Mouse (Mus musculus): ENCODE measurements around the gene Alox12b.

Alox12b gene

DNA sequence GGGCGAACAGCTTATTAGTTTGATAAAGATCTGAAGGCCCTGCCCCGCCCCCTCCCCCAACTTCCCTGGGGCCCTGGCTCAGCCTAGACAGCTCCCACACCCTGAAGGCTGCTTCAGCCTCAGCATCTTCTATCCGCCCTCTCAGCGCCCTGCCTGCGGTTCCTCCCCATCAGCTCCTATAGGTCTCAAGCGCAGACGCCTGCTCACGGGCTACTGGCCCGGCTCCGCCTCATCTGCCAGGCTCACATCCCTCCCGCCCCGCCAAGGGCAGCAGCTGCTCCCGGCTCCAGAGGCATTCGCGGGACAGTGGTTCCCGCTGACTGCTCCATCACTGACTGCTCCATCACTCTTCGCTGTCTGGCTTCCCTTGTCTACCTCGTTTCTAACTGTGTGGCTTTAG lies at the start of gene Alox12b:
Gene Alox12b (plus strand): TSS at position 190 of the 400 bp plus-strand sequence.
- in situ Hi-C loops (cut with MboI, MseI) = no loop called here

DNA sequence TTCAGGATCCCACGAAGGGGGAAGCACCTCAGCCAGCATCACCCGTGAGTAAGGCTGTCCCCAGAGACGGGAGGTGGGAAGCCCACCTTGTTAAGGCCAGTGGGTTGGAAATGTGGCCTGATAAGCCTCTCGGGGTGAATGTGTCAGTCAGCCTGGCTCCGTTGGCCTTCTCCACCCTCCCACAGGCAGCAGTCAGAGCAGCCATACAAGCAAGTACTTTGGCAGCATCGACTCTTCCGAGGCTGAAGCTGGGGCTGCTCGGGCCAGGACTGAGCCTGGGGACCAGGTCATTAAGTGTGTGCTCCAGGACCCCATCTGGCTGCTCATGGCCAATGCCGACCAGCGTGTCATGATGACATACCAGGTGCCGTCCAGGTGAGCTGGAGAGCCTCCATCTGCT lies 49.1 kb upstream of the Alox12b start:
- in situ Hi-C loops (cut with MboI, MseI) = loop anchor here in 1 of 2 experiments (10.0 kb wide), 1 partner anchor 907 kb away; the partner anchor contains the start of genes Acadvl and Dlg4

DNA sequence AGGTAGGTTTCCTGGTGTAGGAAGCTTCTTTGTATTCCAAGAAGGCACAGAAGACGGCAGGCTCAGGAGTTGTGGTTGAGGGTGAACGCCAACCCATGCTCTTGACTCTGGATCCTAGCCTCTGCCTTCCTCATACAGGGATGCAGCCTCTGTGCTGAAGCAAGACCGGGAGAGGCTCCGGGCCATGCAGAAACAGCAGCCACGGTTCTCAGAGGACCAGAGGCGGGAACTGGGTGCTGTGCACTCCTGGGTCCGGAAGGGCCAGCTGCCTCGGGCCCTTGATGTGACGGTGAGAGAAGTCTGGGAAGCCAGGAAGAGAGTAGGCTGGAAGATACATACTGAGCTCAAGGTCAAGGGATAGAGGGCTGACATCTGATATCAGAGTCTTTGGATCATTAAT lies 48.6 kb upstream of the Alox12b start:
- in situ Hi-C loops (cut with MboI, MseI) = loop anchor here in 1 of 2 experiments (10.0 kb wide), 1 partner anchor 907 kb away; the partner anchor contains the start of genes Acadvl and Dlg4

DNA sequence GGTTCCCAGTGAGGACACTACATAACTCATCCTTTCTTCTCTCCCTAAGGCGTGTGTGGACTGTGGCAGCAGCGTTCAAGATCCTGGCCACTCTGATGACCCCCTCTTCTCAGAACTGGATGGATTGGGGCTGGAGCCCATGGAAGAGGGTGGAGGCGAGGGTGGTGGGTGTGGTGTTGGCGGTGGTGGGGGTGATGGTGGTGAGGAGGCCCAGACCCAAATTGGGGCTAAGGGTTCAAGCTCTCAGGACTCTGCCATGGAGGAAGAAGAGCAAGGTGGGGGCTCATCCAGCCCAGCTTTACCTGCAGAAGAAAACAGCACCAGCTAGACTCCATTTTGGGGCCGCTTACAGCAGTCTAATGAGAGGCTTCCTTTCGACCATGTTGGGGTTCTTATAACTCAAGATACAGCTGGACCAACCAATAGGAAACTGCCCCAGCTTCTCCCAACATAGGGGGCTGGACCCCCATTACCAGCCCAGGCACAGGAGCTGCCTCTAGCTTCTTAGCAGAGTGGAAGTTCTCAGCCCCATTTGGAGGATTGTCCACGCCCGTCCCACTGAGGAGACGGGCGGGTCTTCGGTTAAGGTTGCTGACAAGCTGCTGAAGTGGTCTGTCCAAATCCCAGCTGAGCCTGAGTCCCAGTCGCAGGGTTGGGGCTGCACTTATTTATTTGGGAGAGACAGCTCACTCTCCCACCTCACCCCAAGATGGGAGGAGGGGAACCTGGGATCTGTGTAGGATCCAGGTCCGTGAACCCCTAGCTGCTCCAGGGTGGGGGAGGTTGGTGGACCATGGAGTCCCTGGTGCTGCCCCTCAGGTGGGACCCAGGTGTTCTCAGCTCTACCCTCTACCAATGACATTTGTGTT lies 47.5 kb upstream of the Alox12b start:
- in situ Hi-C loops (cut with MboI, MseI) = loop anchor here in 1 of 2 experiments (10.0 kb wide), 1 partner anchor 906 kb away; the partner anchor contains the start of genes Acadvl and Dlg4

DNA sequence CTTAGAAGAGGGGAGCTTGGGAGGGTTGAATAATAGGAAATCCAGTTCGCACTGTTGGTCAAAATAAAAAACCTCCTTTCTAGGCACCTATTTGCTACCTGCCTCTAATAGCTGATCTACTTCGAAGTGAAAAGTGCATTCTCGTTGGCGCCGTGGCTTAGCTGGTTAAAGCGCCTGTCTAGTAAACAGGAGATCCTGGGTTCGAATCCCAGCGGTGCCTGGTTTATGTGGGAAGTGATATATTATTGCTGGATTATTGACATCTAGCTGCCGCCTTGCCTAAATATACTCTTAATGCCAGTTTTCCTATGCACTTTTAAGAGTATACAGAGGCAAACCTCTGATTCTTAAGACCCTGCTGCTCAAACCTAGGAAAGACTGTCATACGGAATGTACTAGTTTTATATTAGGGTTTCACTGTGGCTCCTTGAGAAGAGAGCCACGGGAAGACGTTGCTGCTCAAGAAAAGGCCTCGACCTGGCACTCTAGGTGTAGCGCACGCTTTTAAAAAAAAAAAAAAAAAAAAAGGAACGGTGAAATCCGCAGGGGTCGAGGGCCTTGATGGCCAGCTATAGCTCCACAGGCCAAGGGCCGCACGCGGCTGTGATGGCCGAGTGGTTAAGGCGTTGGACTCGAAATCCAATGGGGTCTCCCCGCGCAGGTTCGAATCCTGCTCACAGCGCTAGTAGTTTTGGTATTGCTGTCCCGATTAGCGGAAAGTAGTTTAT lies 46.3 kb upstream of the Alox12b start:
- in situ Hi-C loops (cut with MboI, MseI) = no loop called here

DNA sequence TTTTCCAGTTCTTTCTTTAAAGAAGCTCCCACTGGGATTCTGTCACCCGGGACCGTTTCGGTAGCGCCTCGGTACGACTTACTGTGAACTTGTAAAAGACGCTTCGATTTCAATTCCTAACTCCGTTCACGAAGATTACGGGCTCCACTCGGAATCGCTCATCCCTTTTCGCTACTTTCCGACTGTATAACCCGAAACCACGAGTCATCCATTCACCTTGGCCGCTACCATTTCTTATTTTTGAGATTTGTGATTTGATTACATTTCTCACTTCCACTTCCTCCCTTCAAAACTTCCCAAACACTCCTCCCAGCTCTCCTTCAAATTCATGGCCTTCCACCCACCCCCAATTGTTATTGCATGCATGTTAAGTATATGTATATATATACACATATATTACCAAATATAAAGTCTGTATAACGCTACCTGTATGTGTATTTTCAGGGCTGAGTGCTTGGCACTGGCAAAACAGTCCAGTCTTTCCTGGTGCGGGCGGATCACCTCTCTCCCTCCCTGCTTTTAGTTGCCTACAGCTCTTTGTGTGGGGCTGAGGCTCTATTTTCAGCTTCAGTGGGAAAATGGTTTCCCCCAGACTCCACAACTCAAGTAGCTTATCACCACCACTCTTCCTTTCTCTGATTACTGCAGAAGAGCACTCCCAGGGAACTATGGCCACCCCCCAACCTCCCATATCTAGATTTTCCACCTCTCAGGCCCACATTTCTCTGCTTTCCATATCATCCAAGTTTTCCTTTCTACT lies 45.6 kb upstream of the Alox12b start:
- in situ Hi-C loops (cut with MboI, MseI) = no loop called here

DNA sequence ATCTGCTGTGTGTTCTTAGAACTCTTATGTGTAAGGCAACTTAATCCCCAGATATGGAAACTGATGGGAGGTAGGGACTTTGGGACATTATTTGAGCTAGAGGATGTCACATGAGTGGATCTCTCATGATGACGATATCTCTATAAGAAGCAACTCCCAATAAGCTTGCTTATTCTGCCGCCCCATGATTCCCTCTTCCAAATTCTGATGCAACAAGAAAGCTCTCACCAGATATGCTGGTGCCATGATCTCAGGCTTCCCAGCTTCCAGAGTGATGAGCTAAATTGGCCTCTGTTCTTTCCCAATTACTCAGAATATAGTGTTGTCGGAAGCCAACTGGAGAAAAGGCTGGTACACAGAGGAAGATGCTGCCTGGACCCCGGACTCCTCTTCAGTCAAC lies 44.9 kb upstream of the Alox12b start:
- in situ Hi-C loops (cut with MboI, MseI) = no loop called here

DNA sequence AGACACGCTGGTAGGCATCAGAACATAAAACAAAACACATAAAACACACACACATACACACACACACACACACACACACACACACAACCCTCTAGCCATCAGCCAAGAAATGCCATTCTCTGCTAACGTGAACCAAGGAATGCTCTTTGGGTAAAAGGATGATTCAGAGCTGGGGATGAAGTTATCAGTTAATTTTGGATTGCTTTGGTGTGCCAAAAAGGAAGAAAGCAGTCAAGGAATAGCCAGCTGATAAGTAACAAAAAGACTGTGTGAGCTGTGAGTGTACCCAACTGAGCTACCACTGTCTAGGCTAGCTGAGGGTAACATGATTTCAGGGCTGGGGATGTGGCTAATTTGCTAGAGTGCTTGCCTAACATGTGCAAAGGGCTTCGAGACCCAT lies 42.8 kb upstream of the Alox12b start:
- in situ Hi-C loops (cut with MboI, MseI) = no loop called here

DNA sequence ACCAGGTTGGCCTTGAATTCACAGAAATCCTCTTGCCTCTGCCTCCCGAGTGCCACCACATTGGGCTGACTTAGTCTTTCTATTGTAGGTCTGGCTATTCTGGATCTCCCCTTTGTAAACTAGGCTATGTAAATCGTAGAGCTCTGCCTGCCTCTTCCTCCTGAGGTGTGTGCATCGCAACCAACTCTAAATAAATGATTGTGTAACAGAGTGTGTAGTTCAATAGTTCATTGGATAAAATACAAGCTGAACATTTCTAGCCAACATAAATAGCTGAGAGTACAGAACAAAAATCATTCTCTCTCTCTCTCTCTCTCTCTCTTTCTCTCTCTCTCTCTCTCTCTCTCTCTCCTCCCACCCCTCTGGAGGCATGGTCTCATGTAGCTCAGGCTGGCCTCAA lies 42.2 kb upstream of the Alox12b start:
- in situ Hi-C loops (cut with MboI, MseI) = no loop called here

DNA sequence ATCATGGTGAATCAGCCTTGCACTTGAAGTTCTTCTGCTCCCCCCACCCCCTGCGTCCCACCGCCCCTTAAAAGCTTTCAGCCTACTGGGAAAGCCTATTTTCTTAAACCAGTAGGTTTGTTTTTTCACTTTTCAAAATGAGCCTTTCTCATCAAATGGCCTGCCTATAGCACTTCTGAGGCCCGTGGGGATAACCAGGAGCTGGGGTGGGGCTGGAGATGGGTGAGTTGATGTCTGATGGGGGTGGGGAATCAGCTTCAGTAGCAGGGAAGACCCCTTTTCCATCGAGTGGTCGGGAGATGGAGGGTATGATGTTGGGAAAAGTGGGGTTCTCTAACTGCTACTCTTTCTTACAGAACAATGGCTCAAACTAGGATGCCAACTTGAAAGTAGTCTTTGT lies 39.9 kb upstream of the Alox12b start:
- in situ Hi-C loops (cut with MboI, MseI) = no loop called here

DNA sequence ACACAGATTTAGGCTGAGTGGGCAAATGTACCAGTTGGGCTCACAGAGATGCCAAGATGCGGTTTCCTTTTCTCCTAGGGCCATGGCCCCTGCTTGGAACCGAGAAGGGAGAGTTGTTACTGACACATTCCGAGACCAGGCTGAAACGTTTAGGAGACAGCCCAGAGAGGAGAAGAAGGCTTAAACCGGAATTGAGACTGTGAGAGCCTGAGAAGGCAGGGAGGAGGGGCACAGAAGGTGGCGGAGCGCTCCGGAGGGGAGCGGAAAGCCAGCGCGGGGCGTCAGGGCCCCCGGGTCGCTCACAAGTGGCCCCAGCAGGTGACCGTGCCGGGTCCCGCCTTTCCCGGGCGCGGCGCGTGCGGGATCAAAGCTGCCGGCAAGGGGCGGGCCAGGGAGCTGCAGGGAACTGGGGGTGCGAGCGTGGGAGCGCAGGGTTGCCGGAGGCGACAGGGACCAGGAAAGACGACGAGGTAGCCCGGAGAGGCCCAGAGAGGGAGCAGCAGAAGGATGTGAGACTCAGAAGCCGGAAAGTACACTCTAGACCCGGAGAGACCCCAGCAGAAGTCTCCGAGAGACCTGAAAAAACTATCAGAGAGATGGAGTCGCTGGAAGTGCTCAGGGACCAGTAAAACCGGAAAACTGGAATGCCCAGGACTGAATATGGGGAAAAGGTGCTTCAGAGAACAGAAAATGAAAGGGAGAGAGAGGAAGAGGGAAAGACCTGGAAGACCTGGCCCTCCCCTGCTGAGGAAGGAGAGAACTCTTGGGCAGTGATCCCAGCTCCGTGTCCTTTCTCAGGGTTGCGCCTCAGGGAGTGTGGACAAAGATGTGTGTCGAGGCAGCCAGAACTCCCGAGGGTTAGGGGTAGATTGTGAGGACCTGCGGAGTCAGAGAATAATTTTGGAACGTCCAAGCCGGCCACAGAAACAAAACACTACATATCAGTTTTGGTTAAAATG lies 38.8 kb upstream of the Alox12b start:
- in situ Hi-C loops (cut with MboI, MseI) = no loop called here

DNA sequence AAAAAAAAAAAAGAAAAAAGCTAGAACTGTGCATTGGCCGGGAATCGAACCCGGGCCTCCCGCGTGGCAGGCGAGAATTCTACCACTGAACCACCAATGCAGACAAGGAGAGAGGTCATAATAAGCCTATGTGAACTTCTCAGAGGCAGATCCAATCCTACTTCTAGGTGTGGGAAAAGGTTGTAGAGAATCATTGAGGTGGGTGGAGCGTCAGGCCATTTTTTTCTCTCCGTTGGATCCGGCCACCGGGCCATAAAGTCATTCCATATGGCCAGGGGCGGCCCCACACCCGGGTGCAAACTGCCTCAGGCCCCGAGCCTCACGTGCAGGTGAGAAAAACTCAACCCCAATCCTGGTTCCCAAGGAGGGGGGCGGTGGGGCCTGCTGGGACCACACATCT lies 38.0 kb upstream of the Alox12b start:
- in situ Hi-C loops (cut with MboI, MseI) = no loop called here

DNA sequence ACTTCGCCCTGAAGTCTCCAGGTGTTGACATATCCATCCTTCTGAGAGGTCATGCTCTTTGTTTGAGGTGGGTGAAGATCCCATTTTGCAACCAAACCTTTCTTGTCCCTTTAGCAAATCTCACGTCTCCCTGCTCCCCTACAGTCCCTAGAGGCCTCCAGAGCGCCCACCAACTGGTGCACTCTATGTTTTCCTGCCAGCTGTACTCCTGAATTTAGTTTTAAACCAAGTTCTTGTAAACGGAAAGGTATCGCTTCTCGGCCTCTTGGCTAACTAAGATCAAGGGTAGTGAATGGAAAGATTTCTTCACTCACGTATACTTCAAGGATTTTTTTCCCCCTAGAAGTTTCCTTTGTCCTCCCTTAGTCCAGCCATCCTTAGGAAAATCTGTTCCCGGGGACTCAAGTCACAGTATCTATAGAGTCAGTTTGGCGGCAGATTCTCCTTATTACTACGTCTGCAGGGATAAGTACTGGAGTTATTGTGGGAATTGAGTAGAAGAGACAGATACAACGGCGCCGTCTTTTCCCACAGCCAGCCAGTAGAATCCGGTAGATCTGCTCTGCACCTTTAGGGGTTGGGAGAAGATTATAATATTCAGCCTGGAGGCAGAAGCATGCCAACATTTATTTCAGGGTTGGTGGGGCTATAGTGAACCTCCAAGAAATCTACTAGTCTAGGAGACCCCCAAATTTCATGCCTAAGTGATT lies 37.2 kb upstream of the Alox12b start:
- in situ Hi-C loops (cut with MboI, MseI) = loop anchor here (5.0 to 10.0 kb wide), 2 partner anchors 57 to 265 kb away; no protein-coding TSS in a partner anchor

DNA sequence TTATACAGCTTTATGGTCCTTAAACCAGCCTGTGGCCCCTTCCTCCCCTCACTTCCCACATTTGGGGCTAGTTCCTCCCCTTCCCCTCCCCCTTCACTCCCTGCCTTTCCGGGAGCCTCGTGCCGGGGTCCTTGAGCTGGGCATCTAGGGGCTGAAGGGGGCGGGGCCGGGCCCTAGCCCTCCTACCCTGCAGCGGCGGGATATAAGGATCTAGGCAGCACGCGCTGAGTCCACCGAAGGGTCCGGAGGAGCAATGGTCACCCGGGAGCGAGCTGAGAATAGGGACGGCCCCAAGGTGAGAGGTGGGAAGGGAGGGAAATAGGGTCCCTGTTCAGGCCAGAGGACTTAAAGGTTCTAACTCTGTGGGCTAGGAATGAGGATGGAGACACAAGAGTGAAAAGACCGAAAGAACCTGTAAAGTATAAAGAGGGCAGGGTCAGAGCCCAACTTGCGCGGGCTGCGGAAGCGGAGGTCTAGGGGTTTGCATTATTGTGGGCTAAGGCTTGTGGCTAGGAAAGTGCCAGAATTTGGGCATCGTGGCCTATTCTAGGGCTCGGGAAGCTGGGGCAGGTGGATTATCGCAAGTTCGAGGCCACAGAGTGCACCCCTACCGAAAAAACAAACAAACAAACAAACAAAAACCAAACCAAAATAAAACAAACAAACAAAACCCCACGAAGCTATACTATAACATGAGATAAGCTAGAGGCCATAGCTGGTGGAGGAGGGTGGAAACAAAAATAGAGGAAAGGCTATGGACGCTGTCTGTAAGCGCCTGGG lies 36.4 kb upstream of the Alox12b start, which contains the start of gene Hes7:
Gene Hes7 (plus strand): TSS at position 184 of the 780 bp plus-strand sequence.
- in situ Hi-C loops (cut with MboI, MseI) = loop anchor here (5.0 to 10.0 kb wide), 2 partner anchors 58 to 266 kb away; no protein-coding TSS in a partner anchor

DNA sequence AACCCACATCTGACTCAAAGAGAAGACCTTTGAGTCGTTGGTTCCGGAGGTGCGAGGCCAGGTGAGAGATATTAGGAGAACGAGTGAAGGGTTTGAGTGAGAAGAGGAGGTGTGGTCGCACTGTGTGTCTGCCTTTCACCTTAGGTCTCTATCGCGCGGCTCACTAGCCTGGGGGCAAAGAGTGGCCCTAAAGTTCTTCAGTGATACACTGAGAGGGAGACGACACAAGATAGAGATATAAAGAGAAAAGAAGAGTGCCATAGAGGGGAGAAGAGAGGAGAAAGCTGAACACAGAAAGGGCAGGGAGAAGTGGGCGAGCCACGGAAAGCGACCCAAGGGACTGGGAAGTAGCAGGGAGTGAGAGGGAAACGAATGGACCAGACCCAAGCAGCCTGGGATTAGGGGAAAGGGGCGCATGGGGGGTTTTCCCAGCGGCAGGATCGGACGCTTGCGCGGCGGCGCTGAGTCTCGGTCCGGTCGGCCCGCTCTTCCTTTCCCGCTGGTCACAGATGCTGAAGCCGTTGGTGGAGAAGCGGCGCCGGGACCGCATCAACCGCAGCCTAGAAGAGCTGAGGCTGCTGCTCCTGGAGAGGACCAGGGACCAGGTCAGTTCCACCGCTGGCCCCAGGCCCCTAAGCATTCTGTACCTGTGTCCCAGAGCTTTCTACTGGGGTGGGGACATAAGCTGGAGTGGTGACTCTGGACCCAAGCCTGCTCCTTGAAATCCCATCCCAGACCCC lies 35.6 kb upstream of the Alox12b start:
- in situ Hi-C loops (cut with MboI, MseI) = loop anchor here (5.0 to 10.0 kb wide), 2 partner anchors 59 to 266 kb away; no protein-coding TSS in a partner anchor

DNA sequence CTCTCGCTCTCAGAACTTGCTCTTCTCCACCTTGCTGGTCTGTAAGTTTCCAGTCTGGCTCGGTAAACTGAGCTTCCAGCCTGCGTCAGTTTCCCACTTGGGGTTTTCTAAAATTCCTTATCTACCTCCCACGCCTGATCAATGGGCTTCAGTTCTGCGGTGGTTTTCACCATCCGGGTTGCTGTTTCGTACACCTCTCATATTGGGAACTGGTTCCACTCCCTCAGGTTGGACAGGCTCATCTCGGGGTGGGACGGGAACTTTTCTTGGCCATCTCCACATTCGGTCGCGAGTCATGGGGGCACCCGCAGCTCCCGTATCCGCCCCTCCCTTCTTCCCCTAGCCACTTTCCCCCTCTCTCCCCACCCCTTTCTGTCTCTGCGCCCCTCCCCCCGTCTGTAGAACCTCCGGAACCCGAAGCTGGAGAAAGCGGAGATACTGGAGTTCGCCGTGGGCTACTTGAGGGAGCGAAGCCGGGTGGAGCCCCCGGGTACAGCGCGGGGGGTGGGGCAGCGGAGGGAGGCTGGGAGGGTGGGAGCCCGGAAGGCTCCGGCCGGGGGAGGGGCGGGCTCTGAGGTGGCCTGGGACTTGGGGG lies 35.0 kb upstream of the Alox12b start:
- in situ Hi-C loops (cut with MboI, MseI) = loop anchor here (5.0 to 10.0 kb wide), 2 partner anchors 60 to 267 kb away; no protein-coding TSS in a partner anchor

DNA sequence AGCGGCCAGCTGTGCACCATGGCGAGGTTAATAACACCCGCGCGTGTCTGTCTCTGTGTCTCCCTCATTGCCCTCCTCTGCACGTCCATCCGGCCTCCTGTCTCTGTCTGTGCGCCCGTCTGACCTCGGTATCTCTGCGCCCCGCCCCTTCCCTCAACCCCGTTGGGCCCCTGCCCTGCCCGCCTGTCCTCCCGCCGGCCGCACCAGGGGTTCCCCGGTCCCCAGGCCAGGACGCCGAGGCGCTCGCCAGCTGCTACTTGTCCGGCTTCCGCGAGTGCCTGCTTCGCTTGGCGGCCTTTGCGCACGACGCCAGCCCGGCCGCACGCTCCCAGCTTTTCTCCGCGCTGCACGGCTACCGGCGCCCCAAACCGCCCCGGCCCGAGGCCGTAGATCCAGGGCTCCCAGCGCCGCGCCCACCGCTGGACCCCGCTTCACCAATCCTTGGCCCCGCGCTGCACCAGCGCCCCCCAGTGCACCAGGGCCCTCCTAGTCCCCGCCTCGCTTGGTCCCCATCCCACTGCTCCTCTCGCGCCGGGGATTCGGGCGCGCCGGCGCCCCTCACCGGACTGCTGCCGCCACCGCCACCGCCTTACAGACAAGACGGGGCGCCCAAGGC lies 34.3 kb upstream of the Alox12b start, which contains the start of gene 9130213A22Rik:
Gene 9130213A22Rik (minus strand): TSS at position 254 of the 616 bp plus-strand sequence.
- in situ Hi-C loops (cut with MboI, MseI) = loop anchor here (5.0 to 10.0 kb wide), 2 partner anchors 60 to 268 kb away; no protein-coding TSS in a partner anchor
